In genomic region chr1:168198276-168198675, GRCm38 (mm10) we compare ENCODE assay signal across 21 mouse cellular contexts.
DNase-seq lines count a peak whose midpoint lies in the region; ATAC-seq lines count a peak whose summit lies in the region.
"Had no signal": no experiment of that assay in that cellular context is flagged by ENCODE, and none has a peak within 500 bp of the region (broad histone marks: within the 10 kb centered on the region; RNA-seq: fewer than 3 reads in every experiment).

No protein-coding gene starts in this region.

- WGBS in embryonic facial prominence, embryonic 15.5 days, result 90% methylated on average over 5 of the region's 5 CpGs
- 93% methylated on average over 5 of the region's 5 CpGs for whole genome bisulfite sequencing in embryonic facial prominence, embryonic 10.5 days
- 67% methylated on average over 5 of the region's 5 CpGs for WGBS in heart, embryonic 13.5 days
- 75% methylated on average over 5 of the region's 5 CpGs for whole genome bisulfite sequencing in lung, embryonic 16.5 days

- H3K27me3 ChIP-seq in embryonic facial prominence, embryonic 15.5 days, result no peaks in the 10 kb centered on the region
- H3K27me3 ChIP-seq in embryonic facial prominence, embryonic 10.5 days (replicated peaks; ENCODE audit: low read depth, poor library complexity, severe bottlenecking), result no peaks in the 10 kb centered on the region
- no peaks in the 10 kb centered on the region for H3K27me3 ChIP-seq in heart, embryonic 13.5 days (replicated peaks)
- no peaks in the 10 kb centered on the region for H3K27me3 ChIP-seq in lung, embryonic 16.5 days (ENCODE audit: control insufficient read depth, insufficient read depth, low read depth, low read length)
- H3K27me3 ChIP-seq: hindbrain, embryonic 12.5 days had no signal

- no peak overlapping the region for H3K4me2 ChIP-seq in embryonic facial prominence, embryonic 15.5 days (replicated peaks)
- H3K4me2 ChIP-seq in heart, embryonic 13.5 days, result no peak overlapping the region
- H3K4me2 ChIP-seq in lung, embryonic 16.5 days (ENCODE audit: low read depth, low read length), result no peak overlapping the region; the same call in 1 of the 2 replicates
- H3K4me2 ChIP-seq: heart, embryonic 11.5 days; hindbrain, embryonic 12.5 days had no signal

- H3K9ac ChIP-seq in embryonic facial prominence, embryonic 15.5 days, result no peak overlapping the region
- no peak overlapping the region for H3K9ac ChIP-seq in heart, embryonic 13.5 days
- no peak overlapping the region for H3K9ac ChIP-seq in lung, embryonic 16.5 days (ENCODE audit: low read length)
- H3K9ac ChIP-seq: hindbrain, embryonic 12.5 days had no signal

- DNase-seq in adrenal gland, adult (ENCODE audit: inconsistent age in 2 of 2, low spot score in 1 of 2), result peak; percentile 37 to 73
- no peak for DNase-seq in adrenal gland, postnatal 36 days
- DNase-seq in embryonic facial prominence, embryonic 10.5 days (ENCODE audit: low spot score), result no peak
- DNase-seq in heart, postnatal 10 days, result no peak
- no peak for DNase-seq in lung, postnatal 14 days
- DNase-seq: adrenal gland, postnatal 10 days; B cell, adult 2 months; cerebellum, postnatal 25 days; gastrocnemius, postnatal 10 days; kidney, adult 8-10 months had no signal

- no peaks in the 10 kb centered on the region for H3K9me3 ChIP-seq in embryonic facial prominence, embryonic 15.5 days (replicated peaks)
- no peaks in the 10 kb centered on the region for H3K9me3 ChIP-seq in embryonic facial prominence, embryonic 10.5 days
- no peaks in the 10 kb centered on the region for H3K9me3 ChIP-seq in heart, embryonic 13.5 days
- no peaks in the 10 kb centered on the region for H3K9me3 ChIP-seq in lung, embryonic 16.5 days (ENCODE audit: control insufficient read depth, low read length)
- H3K9me3 ChIP-seq: hindbrain, embryonic 12.5 days had no signal

- peak; percentile 57; the same call in 1 of the 2 replicates for ATAC-seq in embryonic facial prominence, embryonic 15.5 days (ENCODE audit: insufficient number of reproducible peaks, low FRiP score, low TSS enrichment, low read depth)
- no peak for ATAC-seq in heart, embryonic 13.5 days (ENCODE audit: extremely low read depth, insufficient number of reproducible peaks, low FRiP score, low TSS enrichment)
- ATAC-seq in lung, embryonic 16.5 days (ENCODE audit: low read depth), result peak; percentile 18; the same call in 1 of the 2 replicates
- ATAC-seq: CD4-positive, CD25-positive, alpha-beta regulatory T cell, adult 4 months; hindbrain, embryonic 16.5 days; inflammation-experienced regulatory T-cells, adult 6 months; intestine, postnatal 0 days had no signal

- no peaks in the 10 kb centered on the region for H3K4me1 ChIP-seq in embryonic facial prominence, embryonic 15.5 days
- H3K4me1 ChIP-seq in embryonic facial prominence, embryonic 10.5 days, result no peaks in the 10 kb centered on the region
- peaks cover 25% of the 10 kb centered on the region for H3K4me1 ChIP-seq in heart, embryonic 13.5 days
- peaks cover 6% of the 10 kb centered on the region; the same call in 1 of the 2 replicates for H3K4me1 ChIP-seq in lung, embryonic 16.5 days (replicated peaks; ENCODE audit: control insufficient read depth, insufficient read depth, low read length)
- H3K4me1 ChIP-seq: hindbrain, embryonic 12.5 days had no signal

- H3K27ac ChIP-seq in embryonic facial prominence, embryonic 15.5 days (replicated peaks), result no peak overlapping the region
- no peak overlapping the region for H3K27ac ChIP-seq in embryonic facial prominence, embryonic 10.5 days (replicated peaks)
- H3K27ac ChIP-seq in heart, embryonic 13.5 days (replicated peaks), result 0 out of 2 replicates have a peak overlapping the region, but pooled peaks have one; percentile 5
- peak overlapping the region; percentile 67 for H3K27ac ChIP-seq in lung, embryonic 16.5 days (ENCODE audit: low read length)
- H3K27ac ChIP-seq: hindbrain, embryonic 12.5 days had no signal

- H3K36me3 ChIP-seq in embryonic facial prominence, embryonic 15.5 days, result peaks cover 46% of the 10 kb centered on the region
- peaks cover 84% of the 10 kb centered on the region for H3K36me3 ChIP-seq in embryonic facial prominence, embryonic 10.5 days (replicated peaks)
- peaks cover 69% of the 10 kb centered on the region for H3K36me3 ChIP-seq in heart, embryonic 13.5 days
- peaks cover 40% of the 10 kb centered on the region for H3K36me3 ChIP-seq in lung, embryonic 16.5 days (ENCODE audit: control insufficient read depth, insufficient read depth, low read length)
- H3K36me3 ChIP-seq: G1E had no signal

- no peak overlapping the region for H3K4me3 ChIP-seq in embryonic facial prominence, embryonic 15.5 days (replicated peaks)
- H3K4me3 ChIP-seq in embryonic facial prominence, embryonic 10.5 days, result no peak overlapping the region
- H3K4me3 ChIP-seq in heart, embryonic 13.5 days, result no peak overlapping the region
- H3K4me3 ChIP-seq in lung, embryonic 16.5 days (ENCODE audit: low read length), result no peak overlapping the region
- H3K4me3 ChIP-seq: erythroblast, embryonic 14.5 days; hindbrain, embryonic 12.5 days had no signal

- intact Hi-C loops in heart, postnatal 10 days (cut with DNase I), result no loop called here

Comparison
In these comparisons a context has a peak if more than half of its experiments do, and no peak if none do; other contexts are left out.
1. DNase-seq: peak in adrenal gland, adult (2 of 2); none in adrenal gland, postnatal 36 days (0 of 2), embryonic facial prominence, embryonic 10.5 days (single experiment), heart, postnatal 10 days (0 of 2) and lung, postnatal 14 days (single experiment).
2. H3K27ac ChIP-seq: peak in heart, embryonic 13.5 days (single experiment) and lung, embryonic 16.5 days (single experiment); none in embryonic facial prominence, embryonic 15.5 days (single experiment) and embryonic facial prominence, embryonic 10.5 days (single experiment).